Mouse (Mus musculus): ENCODE data around the gene Trpm8. TPM values are rescaled to one million over a fixed set of nuclear protein-coding genes. Genes with fewer than 3 reads are reported as not detected.

Gene Trpm8
- total and polyA plus RNA-seq, 3 experiments: not detected

GRCm38 (mm10) chr1:88248658-88249057 lies 28.8 kb upstream of the Trpm8 start:
- H3K4me3 ChIP-seq (replicated peaks in 1 of 3; ENCODE audit: low read depth in 2 of 3, low read length in 2 of 3, poor library complexity in 1 of 3): no peak overlapping the region
- no peak overlapping the region for H3K9ac ChIP-seq (ENCODE audit: insufficient read depth, low read depth)
- H3K4me1 ChIP-seq (ENCODE audit: control insufficient read depth in 1 of 2, insufficient read depth in 2 of 2): no peaks in the 10 kb centered on the region
- H3K79me2 ChIP-seq (replicated peaks; ENCODE audit: control insufficient read depth, extremely low read depth, insufficient read depth, poor library complexity, severe bottlenecking): no peaks in the 10 kb centered on the region
- H3K27me3 ChIP-seq (replicated peaks): peaks cover 10% of the 10 kb centered on the region
- H3K4me2 ChIP-seq (ENCODE audit: insufficient read depth, low read depth, poor library complexity, severe bottlenecking): no peak overlapping the region
- TF ChIP-seq GABPA (IDR thresholded peaks at IDR 0.05; ENCODE audit: insufficient replicate concordance, low read depth, low read length) (no peak), JUN (IDR thresholded peaks at IDR 0.05; ENCODE audit: insufficient read depth, low read depth, low read length) (no peak), RAD21 (IDR thresholded peaks at IDR 0.05; ENCODE audit: low read depth, low read length) (no peak)
- peaks cover 80% of the 10 kb centered on the region for H3K9me3 ChIP-seq (replicated peaks; ENCODE audit: low read length)
- in situ Hi-C loops (cut with MboI; ENCODE audit: low pct_ligation_motif_present, low pct_unique_long_range_greater_than_20kb, low sequenced_read_pairs): no loop called here
- H3K36me3 ChIP-seq (replicated peaks in 1 of 2; ENCODE audit: control insufficient read depth in 1 of 2, insufficient read depth in 1 of 2, low read length in 1 of 2): no peaks in the 10 kb centered on the region
- no peak for DNase-seq (ENCODE audit: extremely low read depth)
- H3K27ac ChIP-seq (ENCODE audit: insufficient read depth, low read depth): no peak overlapping the region
- dilution Hi-C loops (cut with MboI; ENCODE audit: extremely low pct_ligation_motif_present, extremely low pct_unique_long_range_greater_than_20kb, low sequenced_read_pairs): no loop called here

- TF ChIP-seq ZKSCAN1 (IDR thresholded peaks at IDR 0.05; ENCODE audit: borderline replicate concordance, low read depth, low read length): no peak
- no peak for TF ChIP-seq SMC3 (IDR thresholded peaks at IDR 0.05; ENCODE audit: low read depth, low read length)
- no peak for TF ChIP-seq ZNF384 (IDR thresholded peaks at IDR 0.05; ENCODE audit: low read depth, low read length)
- TF ChIP-seq UBTF (IDR thresholded peaks at IDR 0.05; ENCODE audit: low read depth, low read length): no peak
- no peak for TF ChIP-seq KAT2A (IDR thresholded peaks at IDR 0.05; ENCODE audit: insufficient replicate concordance, low read length)
- no peak for TF ChIP-seq NRF1 (IDR thresholded peaks at IDR 0.05; ENCODE audit: low read depth, low read length)
- no peak for TF ChIP-seq USF2 (conservative IDR thresholded peaks at IDR 0.05; ENCODE audit: low read depth, low read length)
- TF ChIP-seq E2F4 (IDR thresholded peaks at IDR 0.05; ENCODE audit: insufficient replicate concordance, low read depth, low read length): no peak
- TF ChIP-seq ELF1 (IDR thresholded peaks at IDR 0.05; ENCODE audit: low read depth, low read length): no peak
- TF ChIP-seq ZMIZ1 (IDR thresholded peaks at IDR 0.05; ENCODE audit: low read depth, low read length): no peak
- no peak for TF ChIP-seq NELFE (IDR thresholded peaks at IDR 0.05; ENCODE audit: low read depth, low read length)
- no peak for TF ChIP-seq MAFK (IDR thresholded peaks at IDR 0.05; ENCODE audit: insufficient replicate concordance, low read length)
- TF ChIP-seq JUND (conservative IDR thresholded peaks at IDR 0.05; ENCODE audit: low read depth, low read length): no peak
- no peak for TF ChIP-seq CHD1 (IDR thresholded peaks at IDR 0.05; ENCODE audit: low read depth, low read length)
- TF ChIP-seq POLR2A (IDR thresholded peaks at IDR 0.05; ENCODE audit: low read depth, low read length): no peak
- no peak for TF ChIP-seq EP300 (IDR thresholded peaks at IDR 0.05; ENCODE audit: low read length)
- no peak for TF ChIP-seq CHD2 (IDR thresholded peaks at IDR 0.05; ENCODE audit: low read length)
- no peak for TF ChIP-seq RCOR1 (conservative IDR thresholded peaks at IDR 0.05; ENCODE audit: low read depth, low read length)
- Histone ChIP-seq H3K27me3 (replicated peaks) (peaks cover 12% of the 10 kb centered on the region), H3K4me1 (ENCODE audit: control insufficient read depth in 1 of 2, insufficient read depth in 2 of 2) (no peaks in the 10 kb centered on the region), H3K4me3 (replicated peaks in 1 of 3; ENCODE audit: low read depth in 2 of 3, low read length in 2 of 3, poor library complexity in 1 of 3) (no peak overlapping the region), H3K9me3 (replicated peaks; ENCODE audit: low read length) (peaks cover 75% of the 10 kb centered on the region), H3K79me2 (replicated peaks; ENCODE audit: control insufficient read depth, extremely low read depth, insufficient read depth, poor library complexity, severe bottlenecking) (no peaks in the 10 kb centered on the region), H3K9ac (ENCODE audit: insufficient read depth, low read depth) (no peak overlapping the region), H3K36me3 (replicated peaks in 1 of 2; ENCODE audit: control insufficient read depth in 1 of 2, insufficient read depth in 1 of 2, low read length in 1 of 2) (no peaks in the 10 kb centered on the region), H3K4me2 (ENCODE audit: insufficient read depth, low read depth, poor library complexity, severe bottlenecking) (no peak overlapping the region), H3K27ac (ENCODE audit: insufficient read depth, low read depth) (no peak overlapping the region)
- no peak for DNase-seq (ENCODE audit: extremely low read depth)
- in situ Hi-C loops (cut with MboI; ENCODE audit: low pct_ligation_motif_present, low pct_unique_long_range_greater_than_20kb, low sequenced_read_pairs): no loop called here
- dilution Hi-C loops (cut with MboI; ENCODE audit: extremely low pct_ligation_motif_present, extremely low pct_unique_long_range_greater_than_20kb, low sequenced_read_pairs): no loop called here
These were observed 27.9 kb upstream of the Trpm8 start for GRCm38 (mm10) chr1:88249596-88249995.
